Mouse (Mus musculus) hindbrain, embryonic 13.5 days (tissue): ENCODE data around the gene Theg. TPM values are rescaled to one million over a fixed set of nuclear protein-coding genes. Genes with fewer than 3 reads are reported as not detected.
A peak's percentile ranks its signal among the peaks of the same experiment; 100 is the strongest.

Experiments used
- ATAC-seq: fragments of 200-750 bp; cut with Nextera tagmentation; 2 replicates; pipeline ENCODE4 v1.8.0; 2017; ENCODE audit warnings: moderate TSS enrichment; ENCODE audit not compliant: low FRiP score
- H3K27ac ChIP-seq: fragments of 300-500 bp; sonication (generic); 2 replicates; pipeline ENCODE4 v1.5.1; 2015; ENCODE audit warnings: inconsistent platforms, mild to moderate bottlenecking, moderate library complexity
- H3K27me3 ChIP-seq: fragments of 300-500 bp; sonication (generic); 2 replicates; pipeline ENCODE4 v1.6.1; 2015; ENCODE audit warnings: mild to moderate bottlenecking, inconsistent platforms
- H3K36me3 ChIP-seq: fragments of 300-500 bp; sonication (generic); 2 replicates; pipeline ENCODE4 v1.6.1; 2015; ENCODE audit warnings: mild to moderate bottlenecking, inconsistent platforms
- H3K4me1 ChIP-seq: fragments of 300-500 bp; sonication (generic); replicated peaks from 2 replicates; pipeline ENCODE4 v1.6.1; 2015; ENCODE audit warnings: inconsistent platforms
- H3K4me2 ChIP-seq: fragments of 300-500 bp; sonication (generic); 2 replicates; pipeline ENCODE4 v1.6.1; 2015; ENCODE audit warnings: inconsistent platforms, mild to moderate bottlenecking, moderate library complexity
- H3K4me3 ChIP-seq: fragments of 300-500 bp; sonication (generic); 2 replicates; pipeline ENCODE4 v1.5.1; 2015; ENCODE audit warnings: mild to moderate bottlenecking, inconsistent platforms
- H3K9ac ChIP-seq: fragments of 300-500 bp; sonication (generic); 2 replicates; pipeline ENCODE4 v1.6.1; 2015; ENCODE audit warnings: mild to moderate bottlenecking, inconsistent platforms
- H3K9me3 ChIP-seq: fragments of 300-500 bp; sonication (generic); 2 replicates; pipeline ENCODE4 v1.6.1; 2016; ENCODE audit warnings: inconsistent platforms
- WGBS: fragments of 180-500 bp; shearing (Covaris S2); methylation state at CpG from one replicate; pipeline ENCODE4 v1.1.7; 2015; 5-methylcytosine and 5-hydroxymethylcytosine counted together
- polyA plus RNA-seq: library from polyadenylated mRNA; unstranded; fragments of >200 nt; fragmentation: Nextera tagmentation; extraction: Ambion mirVana; gene quantifications from 2 replicates; pipeline ENCODE4 v1.2.1, GENCODE M21; 2015

Theg gene
- polyA plus RNA-seq, 1 experiment from 2014 or later, result not detected

GRCm38 (mm10) chr10:79574350-79574749 lies 12.8 kb downstream of the Theg start:
- H3K4me2 ChIP-seq, result no peak overlapping the region
- H3K4me1 ChIP-seq, result no peaks in the 10 kb centered on the region
- H3K27me3 ChIP-seq, result peaks cover 5% of the 10 kb centered on the region
- no peak overlapping the region for H3K4me3 ChIP-seq
- H3K27ac ChIP-seq, result no peak overlapping the region
- no peaks in the 10 kb centered on the region for H3K36me3 ChIP-seq
- 88% methylated on average over 8 of the region's 8 CpGs for WGBS
- ATAC-seq, result no peak
- no peak overlapping the region for H3K9ac ChIP-seq
- H3K9me3 ChIP-seq, result no peaks in the 10 kb centered on the region

DNA sequence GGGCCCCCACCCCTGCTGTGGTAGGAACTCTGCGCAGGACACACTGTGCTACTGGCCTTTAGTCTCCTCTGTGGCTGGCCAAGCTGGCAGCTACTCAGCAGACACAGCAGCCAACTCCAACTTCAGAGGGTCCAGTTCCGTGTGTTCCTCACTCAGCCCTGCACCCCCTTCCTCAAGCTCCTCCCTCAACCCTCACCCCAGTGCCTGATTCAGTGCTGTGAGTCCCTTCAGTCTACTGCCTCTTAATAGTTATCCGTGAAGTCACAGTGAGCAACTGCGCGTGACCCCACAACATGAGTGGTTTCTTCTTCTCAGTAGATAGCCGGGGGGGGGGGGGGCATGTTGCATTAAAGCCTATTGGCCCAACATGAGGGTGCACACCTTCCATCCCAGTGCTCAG lies 13.5 kb downstream of the Theg start:
- no peak overlapping the region for H3K4me2 ChIP-seq
- H3K4me3 ChIP-seq, result no peak overlapping the region
- H3K9me3 ChIP-seq, result no peaks in the 10 kb centered on the region
- H3K36me3 ChIP-seq, result no peaks in the 10 kb centered on the region
- peaks cover under 1% of the 10 kb centered on the region for H3K27me3 ChIP-seq
- WGBS, result 86% methylated on average over 6 of the region's 6 CpGs
- H3K9ac ChIP-seq, result no peak overlapping the region
- ATAC-seq, result no peak
- H3K27ac ChIP-seq, result no peak overlapping the region
- no peaks in the 10 kb centered on the region for H3K4me1 ChIP-seq

DNA sequence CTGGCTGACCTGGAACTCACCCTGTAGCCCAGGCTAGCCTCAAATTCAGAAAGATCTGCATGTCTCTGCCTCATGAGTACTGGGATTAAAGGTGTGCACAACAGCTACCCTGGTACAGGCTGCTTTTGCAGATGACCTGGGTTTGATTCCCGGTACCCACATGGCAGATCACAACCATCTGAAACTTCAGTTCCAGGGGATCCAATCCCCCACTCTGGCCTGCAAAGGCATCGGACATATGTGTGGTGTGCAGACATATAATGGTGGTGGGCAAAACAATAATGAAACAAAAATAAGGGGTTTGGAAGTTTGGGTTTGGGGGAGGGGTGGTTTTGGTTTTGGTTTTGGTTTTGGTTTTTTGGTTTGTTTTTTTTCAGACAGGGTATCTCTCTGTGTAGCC lies 15.8 kb downstream of the Theg start:
- Histone ChIP-seq H3K4me2 (no peak overlapping the region), H3K4me3 (no peak overlapping the region), H3K9ac (no peak overlapping the region), H3K9me3 (no peaks in the 10 kb centered on the region), H3K4me1 (no peaks in the 10 kb centered on the region), H3K27ac (no peak overlapping the region), H3K27me3 (no peaks in the 10 kb centered on the region), H3K36me3 (no peaks in the 10 kb centered on the region)
- no peak for ATAC-seq
- 89% methylated on average over 2 of the region's 2 CpGs for WGBS

DNA sequence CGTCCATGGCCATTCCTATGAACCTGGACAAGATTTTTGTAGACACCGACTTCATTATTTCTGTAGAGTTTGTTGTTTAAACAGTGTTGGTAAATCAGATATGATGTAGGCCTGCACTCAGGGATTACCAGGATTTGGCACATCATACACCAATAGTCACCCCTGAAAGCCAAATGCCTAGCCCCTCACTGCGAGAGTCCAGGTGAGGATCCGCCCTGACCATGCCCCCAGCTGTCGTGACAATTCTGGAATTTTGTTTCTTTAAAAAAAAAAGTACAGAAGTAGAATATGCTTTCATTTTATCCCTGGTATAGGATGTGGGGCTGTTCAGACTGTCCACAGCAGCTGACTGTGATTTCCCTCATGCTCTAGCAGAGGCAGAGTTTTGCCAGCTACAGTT lies 17.2 kb downstream of the Theg start:
- WGBS, result 91% methylated on average over 5 of the region's 5 CpGs

DNA sequence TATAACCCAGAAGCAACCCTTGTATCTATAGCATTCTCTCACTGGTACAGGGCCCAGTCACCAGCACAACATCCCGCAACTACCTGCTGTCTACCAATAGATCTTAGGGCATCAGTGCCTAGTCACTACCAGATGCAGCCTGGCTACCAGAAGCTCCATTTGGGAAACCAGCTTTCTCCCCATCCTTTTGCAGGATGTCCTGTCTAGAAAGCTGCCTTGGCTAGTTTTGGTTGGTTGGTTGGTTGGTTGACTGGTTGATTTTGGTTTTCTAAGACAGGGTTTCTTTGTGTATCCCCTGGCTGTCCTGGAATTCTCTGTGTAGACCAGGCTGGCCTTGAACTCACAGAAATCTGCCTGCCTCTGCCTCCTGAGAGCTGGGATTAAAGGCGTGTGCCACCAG lies 27.4 kb downstream of the Theg start:
- Histone ChIP-seq H3K9ac (no peak overlapping the region), H3K4me1 (peaks cover 6% of the 10 kb centered on the region; the same call in 1 of the 2 replicates), H3K36me3 (no peaks in the 10 kb centered on the region), H3K4me3 (no peak overlapping the region), H3K27me3 (no peaks in the 10 kb centered on the region), H3K9me3 (peaks cover 12% of the 10 kb centered on the region; the same call in 1 of the 2 replicates), H3K27ac (no peak overlapping the region), H3K4me2 (no peak overlapping the region)
- 88% methylated on average over 2 of the region's 2 CpGs for WGBS
- ATAC-seq, result no peak

More for the DNA sequence above, 17.2 kb downstream of the Theg start:
- H3K27ac ChIP-seq, result no peak overlapping the region
- no peak for ATAC-seq
- H3K9me3 ChIP-seq, result peaks cover under 1% of the 10 kb centered on the region; the same call in 1 of the 2 replicates
- no peak overlapping the region for H3K9ac ChIP-seq
- H3K36me3 ChIP-seq, result no peaks in the 10 kb centered on the region
- H3K4me2 ChIP-seq, result no peak overlapping the region
- no peaks in the 10 kb centered on the region for H3K27me3 ChIP-seq
- no peak overlapping the region for H3K4me3 ChIP-seq
- H3K4me1 ChIP-seq, result no peaks in the 10 kb centered on the region

GRCm38 (mm10) chr10:79557496-79557895 lies 29.6 kb downstream of the Theg start:
- no peak for ATAC-seq

GRCm38 (mm10) chr10:79556951-79557350 lies 30.2 kb downstream of the Theg start:
- Histone ChIP-seq H3K27me3 (no peaks in the 10 kb centered on the region), H3K9me3 (no peaks in the 10 kb centered on the region), H3K4me2 (no peak overlapping the region), H3K36me3 (no peaks in the 10 kb centered on the region), H3K27ac (no peak overlapping the region), H3K4me3 (no peak overlapping the region), H3K9ac (no peak overlapping the region), H3K4me1 (peaks cover 30% of the 10 kb centered on the region)
- 92% methylated on average over 5 of the region's 5 CpGs for WGBS
- no peak for ATAC-seq

More at GRCm38 (mm10) chr10:79557496-79557895, 29.6 kb downstream of the Theg start:
- no peak overlapping the region for H3K9ac ChIP-seq
- no peak overlapping the region for H3K4me2 ChIP-seq
- H3K27me3 ChIP-seq, result no peaks in the 10 kb centered on the region
- 94% methylated on average over 5 of the region's 5 CpGs for WGBS
- no peaks in the 10 kb centered on the region for H3K36me3 ChIP-seq
- no peak overlapping the region for H3K4me3 ChIP-seq
- H3K4me1 ChIP-seq, result peaks cover 25% of the 10 kb centered on the region
- H3K9me3 ChIP-seq, result no peaks in the 10 kb centered on the region
- no peak overlapping the region for H3K27ac ChIP-seq

DNA sequence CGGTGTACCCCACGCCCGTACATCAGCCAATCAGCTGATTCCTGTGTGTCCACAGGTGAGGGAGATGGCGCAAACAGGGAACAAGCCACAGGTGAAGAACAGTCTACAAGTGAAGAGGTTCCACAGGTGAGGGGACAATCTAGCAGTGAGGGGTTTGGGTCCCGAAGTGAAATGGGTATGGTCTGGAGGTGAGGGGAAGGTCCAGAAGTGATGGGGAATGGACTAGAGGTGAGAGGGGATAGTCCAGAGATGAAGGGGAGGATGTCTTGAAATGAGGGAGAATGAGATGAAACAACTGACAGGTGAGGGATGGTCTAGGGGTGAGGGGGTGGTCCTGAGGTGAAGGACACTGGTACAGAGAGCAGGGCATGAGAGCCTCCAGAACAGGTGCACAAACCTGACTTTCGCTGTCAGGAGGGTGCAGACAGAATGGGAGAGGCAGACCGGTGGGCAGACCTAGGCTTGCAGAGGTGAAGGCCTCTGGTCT lies 31.9 kb downstream of the Theg start:
- Histone ChIP-seq H3K27ac (no peak overlapping the region), H3K4me3 (peak overlapping the region; percentile 89), H3K9ac (peak overlapping the region; percentile 90), H3K4me1 (peaks cover 31% of the 10 kb centered on the region), H3K4me2 (peak overlapping the region; percentile 78), H3K27me3 (no peaks in the 10 kb centered on the region), H3K36me3 (peaks cover 4% of the 10 kb centered on the region), H3K9me3 (no peaks in the 10 kb centered on the region)
- ATAC-seq, result peak; percentile 40; the same call in 1 of the 2 replicates
- WGBS, result 25% methylated on average over 7 of the region's 7 CpGs

- Histone ChIP-seq H3K4me2 (peak within 1 kb of the TSS; percentile 78), H3K27me3 (no peaks in the 10 kb centered on the region), H3K9me3 (no peaks in the 10 kb centered on the region), H3K4me1 (peaks cover 31% of the 10 kb centered on the region), H3K4me3 (peak within 1 kb of the TSS; percentile 89), H3K9ac (peak within 1 kb of the TSS; percentile 90), H3K27ac (peak within 1 kb of the TSS; percentile 71), H3K36me3 (peaks cover 11% of the 10 kb centered on the region)
- ATAC-seq, result peak; percentile 89
- WGBS, result under 1% methylated on average over 103 of the region's 108 CpGs
Observed at GRCm38 (mm10) chr10:79554330-79555237, 32.5 kb downstream of the Theg start, which contains the start of gene Mier2. TSS of gene Mier2 (minus strand) at chr10:79555199.

GRCm38 (mm10) chr10:79553691-79554090 lies 33.4 kb downstream of the Theg start:
- ATAC-seq, result no peak
- Histone ChIP-seq H3K4me3 (peak overlapping the region; percentile 89), H3K9ac (peak overlapping the region; percentile 90), H3K27me3 (no peaks in the 10 kb centered on the region), H3K4me1 (peaks cover 31% of the 10 kb centered on the region), H3K27ac (no peak overlapping the region), H3K9me3 (no peaks in the 10 kb centered on the region), H3K4me2 (peak overlapping the region; percentile 78), H3K36me3 (peaks cover 20% of the 10 kb centered on the region)
- WGBS, result 34% methylated on average over 10 of the region's 10 CpGs

DNA sequence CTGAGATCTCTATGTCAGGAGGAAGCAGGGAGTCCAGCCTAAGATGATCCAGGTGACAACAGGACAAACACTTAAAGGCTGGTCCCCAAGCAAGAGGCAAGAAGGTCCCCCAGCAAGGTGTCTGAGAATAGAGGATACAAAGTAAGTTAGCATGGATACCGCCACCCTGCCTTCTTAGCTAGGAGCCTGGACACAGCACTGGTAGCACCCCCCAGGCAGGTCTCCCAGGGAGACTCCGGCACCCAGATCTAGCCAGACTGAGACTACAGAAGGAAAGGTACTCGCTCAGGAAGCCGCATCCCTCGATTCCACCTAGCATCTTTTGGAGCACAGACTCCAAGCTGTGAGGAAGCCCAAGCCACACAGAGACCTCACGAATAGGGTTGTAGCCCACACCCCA lies 34.0 kb downstream of the Theg start:
- peak overlapping the region; percentile 89 for H3K4me3 ChIP-seq
- H3K9me3 ChIP-seq, result no peaks in the 10 kb centered on the region
- peaks cover 25% of the 10 kb centered on the region for H3K36me3 ChIP-seq
- no peaks in the 10 kb centered on the region for H3K27me3 ChIP-seq
- H3K27ac ChIP-seq, result no peak overlapping the region
- H3K4me1 ChIP-seq, result peaks cover 31% of the 10 kb centered on the region
- peak overlapping the region; percentile 78 for H3K4me2 ChIP-seq
- H3K9ac ChIP-seq, result peak overlapping the region; percentile 90; the same call in 1 of the 2 replicates
- no peak for ATAC-seq
- 94% methylated on average over 6 of the region's 6 CpGs for WGBS

DNA sequence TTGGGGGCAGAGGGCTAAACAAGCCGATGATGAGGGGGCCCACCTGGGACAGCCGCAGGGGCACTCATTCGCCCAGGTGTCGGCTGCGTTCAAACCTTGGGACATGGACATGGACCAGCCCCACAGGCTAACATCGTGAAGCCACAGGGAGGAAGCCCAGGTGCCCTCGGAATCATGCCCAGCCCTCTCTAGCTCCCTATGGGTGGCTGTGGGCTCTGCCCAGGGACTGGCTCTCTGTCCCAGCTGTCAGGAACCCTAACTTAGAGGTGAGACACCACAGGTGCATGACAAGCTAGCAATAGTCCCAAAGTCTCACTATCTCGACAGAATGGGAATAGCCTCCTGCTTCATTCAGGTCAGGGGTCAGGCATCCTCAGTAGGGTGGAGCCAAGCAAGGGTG lies 34.6 kb downstream of the Theg start:
- ATAC-seq, result no peak

More for the DNA sequence above, 34.6 kb downstream of the Theg start:
- no peaks in the 10 kb centered on the region for H3K27me3 ChIP-seq
- H3K9ac ChIP-seq, result no peak overlapping the region
- H3K4me1 ChIP-seq, result peaks cover 31% of the 10 kb centered on the region
- WGBS, result 89% methylated on average over 8 of the region's 8 CpGs
- H3K9me3 ChIP-seq, result no peaks in the 10 kb centered on the region
- no peak overlapping the region for H3K27ac ChIP-seq
- no peak overlapping the region for H3K4me3 ChIP-seq
- H3K36me3 ChIP-seq, result peaks cover 31% of the 10 kb centered on the region
- H3K4me2 ChIP-seq, result no peak overlapping the region
